Mouse (Mus musculus): ENCODE data around the gene Sycp2. TPM values are rescaled to one million over a fixed set of nuclear protein-coding genes. Genes with fewer than 3 reads are reported as not detected.

Gene Sycp2
- total RNA-seq, 2 experiments from 2014 or later = 0.11 to 0.20 TPM

- TF ChIP-seq CTCF (IDR thresholded peaks at IDR 0.05) = peak; percentile 68
- Histone ChIP-seq H3K4me3 (no peak overlapping the region), H3K27ac (no peak overlapping the region)
- DNase-seq = no peak
- intact Hi-C loops (cut with DNase I) = loop anchor here (5.0 to 10.0 kb wide), 2 partner anchors 81 to 239 kb away; no protein-coding TSS in a partner anchor
Measured at GRCm38 (mm10) chr2:178426229-178426628, 18.7 kb upstream of the Sycp2 start.

GRCm38 (mm10) chr2:178423223-178423622, 15.7 kb upstream of the Sycp2 start:
- no peak overlapping the region for H3K27ac ChIP-seq
- intact Hi-C loops (cut with DNase I) = loop anchor here (10.0 kb wide), 1 partner anchor 242 kb away; no protein-coding TSS in a partner anchor
- no peak for DNase-seq
- H3K4me3 ChIP-seq = no peak overlapping the region
- no peak for TF ChIP-seq CTCF (IDR thresholded peaks at IDR 0.05)

GRCm38 (mm10) chr2:178422186-178422585, 14.7 kb upstream of the Sycp2 start:
- intact Hi-C loops (cut with DNase I) = loop anchor here (10.0 kb wide), 1 partner anchor 243 kb away; no protein-coding TSS in a partner anchor
- no peak overlapping the region for H3K4me3 ChIP-seq
- no peak for TF ChIP-seq CTCF (IDR thresholded peaks at IDR 0.05)
- H3K27ac ChIP-seq = no peak overlapping the region
- no peak for DNase-seq

- no peak for TF ChIP-seq CTCF (IDR thresholded peaks at IDR 0.05)
- no peak for DNase-seq
- intact Hi-C loops (cut with DNase I) = loop anchor here (10.0 kb wide), 1 partner anchor 243 kb away; no protein-coding TSS in a partner anchor
- Histone ChIP-seq H3K27ac (peak overlapping the region; percentile 8; the same call in 1 of the 2 replicates), H3K4me3 (no peak overlapping the region)
Measured at GRCm38 (mm10) chr2:178421603-178422002, 14.1 kb upstream of the Sycp2 start.

GRCm38 (mm10) chr2:178420576-178420975, 13.1 kb upstream of the Sycp2 start:
- no peak overlapping the region for H3K4me3 ChIP-seq
- H3K27ac ChIP-seq = no peak overlapping the region
- DNase-seq = no peak
- intact Hi-C loops (cut with DNase I) = loop anchor here (10.0 kb wide), 1 partner anchor 244 kb away; no protein-coding TSS in a partner anchor
- TF ChIP-seq CTCF (IDR thresholded peaks at IDR 0.05) = no peak

- no peak overlapping the region for H3K4me3 ChIP-seq
- no peak for DNase-seq
- intact Hi-C loops (cut with DNase I) = no loop called here
- TF ChIP-seq CTCF (IDR thresholded peaks at IDR 0.05) = no peak
- no peak overlapping the region for H3K27ac ChIP-seq
Measured at GRCm38 (mm10) chr2:178416970-178417369, 9.5 kb upstream of the Sycp2 start.

GRCm38 (mm10) chr2:178416427-178416826, 8.9 kb upstream of the Sycp2 start:
- no peak overlapping the region for H3K4me3 ChIP-seq
- H3K27ac ChIP-seq = no peak overlapping the region
- no peak for DNase-seq
- no peak for TF ChIP-seq CTCF (IDR thresholded peaks at IDR 0.05)
- intact Hi-C loops (cut with DNase I) = no loop called here

GRCm38 (mm10) chr2:178415150-178415448, 7.6 kb upstream of the Sycp2 start:
- no peak for DNase-seq
- H3K4me3 ChIP-seq = peak overlapping the region; percentile 76
- peak overlapping the region; percentile 92 for H3K27ac ChIP-seq
- intact Hi-C loops (cut with DNase I) = no loop called here
- no peak for TF ChIP-seq CTCF (IDR thresholded peaks at IDR 0.05)

- peak within 1 kb of the TSS; percentile 76 for H3K4me3 ChIP-seq
- peak; percentile 77 for DNase-seq
- peak within 1 kb of the TSS; percentile 92 for H3K27ac ChIP-seq
- intact Hi-C loops (cut with DNase I) = loop anchor here (5.0 kb wide), 1 partner anchor 78 kb away; no protein-coding TSS in a partner anchor
- peak; percentile 40 for TF ChIP-seq CTCF (IDR thresholded peaks at IDR 0.05)
Measured at GRCm38 (mm10) chr2:178414261-178415149, 7.0 kb upstream of the Sycp2 start, which contains the start of the genes Ppp1r3d and Fam217b. Gene Ppp1r3d (minus strand): TSS chr2:178414472. Gene Fam217b (plus strand): TSS chr2:178414524.

GRCm38 (mm10) chr2:178413481-178414260, 6.2 kb upstream of the Sycp2 start:
- peak; percentile 49 for DNase-seq

GRCm38 (mm10) chr2:178413081-178413480, 5.6 kb upstream of the Sycp2 start:
- DNase-seq = peak; percentile 21
- intact Hi-C loops (cut with DNase I) = loop anchor here (5.0 kb wide), 1 partner anchor 79 kb away; no protein-coding TSS in a partner anchor
- Histone ChIP-seq H3K27ac (peak overlapping the region; percentile 92), H3K4me3 (peak overlapping the region; percentile 76)
- TF ChIP-seq CTCF (IDR thresholded peaks at IDR 0.05) = no peak

More at GRCm38 (mm10) chr2:178413481-178414260, 6.2 kb upstream of the Sycp2 start:
- no peak for TF ChIP-seq CTCF (IDR thresholded peaks at IDR 0.05)
- peak overlapping the region; percentile 92 for H3K27ac ChIP-seq
- peak overlapping the region; percentile 76 for H3K4me3 ChIP-seq
- intact Hi-C loops (cut with DNase I) = loop anchor here (5.0 kb wide), 1 partner anchor 79 kb away; no protein-coding TSS in a partner anchor

- H3K27ac ChIP-seq = peak overlapping the region; percentile 92
- peak; percentile 78 for DNase-seq
- H3K4me3 ChIP-seq = peak overlapping the region; percentile 76
- TF ChIP-seq CTCF (IDR thresholded peaks at IDR 0.05) = no peak
- intact Hi-C loops (cut with DNase I) = loop anchor here (5.0 kb wide), 1 partner anchor 80 kb away; no protein-coding TSS in a partner anchor
Measured at GRCm38 (mm10) chr2:178412598-178412997, 5.1 kb upstream of the Sycp2 start.
